Mouse (Mus musculus) brain, embryonic 14.5 days (tissue): Measurements from ENCODE around the gene Tmx2.

Source experiments
- CTCF ChIP-seq: fragments of 200-500 bp; IDR thresholded peaks from 2 replicates; pipeline ENCODE4 v1.5.1; 2012; ENCODE audit warnings: inconsistent platforms, mild to moderate bottlenecking, moderate library complexity, borderline replicate concordance; ENCODE audit not compliant: insufficient read depth, insufficient read length; ENCODE audit errors: extremely low read depth
- POLR2A ChIP-seq: fragments of 200-500 bp; IDR thresholded peaks from 2 replicates; pipeline ENCODE4 v1.6.1; 2012; ENCODE audit warnings: mild to moderate bottlenecking, inconsistent platforms, borderline replicate concordance; ENCODE audit not compliant: poor library complexity, insufficient read depth, insufficient read length, severe bottlenecking; ENCODE audit errors: extremely low read depth

DNA sequence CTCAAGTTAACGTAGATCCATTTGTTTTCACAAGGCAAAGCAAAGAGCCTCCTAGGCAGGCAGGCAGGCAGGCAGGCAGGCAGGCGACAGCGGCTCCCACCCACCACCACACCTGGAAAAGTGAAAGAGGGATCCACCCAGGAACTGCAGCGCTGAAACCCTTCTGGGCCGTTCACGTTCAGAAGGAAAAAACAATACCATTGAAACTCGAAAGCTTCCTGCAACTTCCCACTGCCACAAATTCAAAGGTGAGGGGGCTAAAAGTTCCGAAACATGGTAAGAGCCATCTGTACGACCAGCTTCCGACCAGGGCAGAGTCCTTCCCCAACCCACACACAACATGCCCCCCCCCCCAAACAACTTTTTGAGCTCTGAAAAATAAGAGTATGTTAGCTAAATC, 29.3 kb downstream of the Tmx2 start:
- TF ChIP-seq CTCF (no peak), POLR2A (no peak)
